Mouse (Mus musculus) layer of hippocampus, adult 8-10 months (tissue): ENCODE measurements at regions not wholly inside any gene's neighbourhood (a gene's known extent, or its start where the extent isn't known, plus 50 kb on each side); places are given as distances from the start of the nearest gene placed in this dataset.

Experiments
- DNase-seq, 2 experiments: peaks; one replicate each; pipeline ENCODE4 v3.0.0; 2022; ENCODE audit warnings: low spot score in 2 of 2

DNA sequence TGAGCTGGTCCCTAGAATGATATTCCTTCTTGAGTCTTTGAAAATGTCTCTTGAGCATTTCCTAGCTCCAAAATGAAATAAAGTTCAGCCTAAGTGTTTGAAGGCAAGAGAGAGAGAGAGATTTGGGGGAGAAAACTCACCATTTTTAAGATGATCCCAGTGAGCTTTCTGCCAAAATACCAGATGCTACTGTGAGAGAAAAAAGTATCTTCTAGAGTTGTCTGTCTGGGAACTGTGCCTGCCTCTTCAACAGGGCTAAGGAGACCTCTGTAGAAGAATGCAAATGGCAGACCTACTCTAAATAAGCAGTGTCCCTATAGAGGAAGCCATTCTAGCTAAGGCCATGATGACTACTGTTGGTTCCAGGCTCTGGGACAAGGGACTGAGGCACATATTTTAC is 285.6 kb upstream of the Prickle1 start:
- DNase-seq: no peak

DNA sequence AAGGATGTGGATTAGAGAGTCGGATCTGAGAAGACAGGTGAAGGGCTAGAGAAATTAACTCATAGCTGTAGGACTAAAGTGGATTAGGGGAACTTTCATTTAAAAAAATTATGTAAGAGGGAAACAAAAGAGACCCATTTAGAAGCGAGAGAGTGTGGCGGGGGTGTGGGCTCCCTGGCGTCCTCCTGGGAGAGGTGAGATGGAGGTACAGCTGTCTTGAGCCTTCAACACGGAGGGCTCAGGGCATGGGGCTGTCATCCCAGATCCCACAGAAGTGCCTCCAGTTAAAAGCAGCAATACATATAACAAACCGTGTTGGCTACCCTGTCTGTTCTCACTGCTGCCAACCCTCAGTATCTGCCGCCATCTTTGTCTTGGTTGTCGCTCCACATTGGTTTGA is 284.6 kb upstream of the Prickle1 start:
- DNase-seq: no peak

DNA sequence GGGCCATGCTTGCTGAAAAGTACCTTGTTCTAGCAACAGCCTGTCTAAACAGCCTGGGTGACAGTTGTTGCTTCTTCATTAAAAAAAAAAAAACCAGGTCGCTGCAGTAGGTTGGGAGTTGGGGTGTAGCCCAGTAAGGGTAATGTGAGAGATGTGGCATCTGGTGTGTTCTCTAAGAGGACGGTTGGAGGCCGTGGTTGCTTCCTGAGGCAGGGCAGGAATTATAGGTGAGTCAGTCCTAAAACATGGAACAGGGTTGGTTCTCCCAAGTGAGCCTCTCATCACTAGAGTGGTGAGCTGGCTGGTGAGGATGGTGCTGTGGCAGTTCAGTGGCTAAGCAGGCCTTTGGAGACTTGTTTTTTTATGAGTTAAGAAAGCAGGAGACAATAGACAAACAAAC is 283.3 kb upstream of the Prickle1 start:
- DNase-seq: peak; percentile 25 to 37

DNA sequence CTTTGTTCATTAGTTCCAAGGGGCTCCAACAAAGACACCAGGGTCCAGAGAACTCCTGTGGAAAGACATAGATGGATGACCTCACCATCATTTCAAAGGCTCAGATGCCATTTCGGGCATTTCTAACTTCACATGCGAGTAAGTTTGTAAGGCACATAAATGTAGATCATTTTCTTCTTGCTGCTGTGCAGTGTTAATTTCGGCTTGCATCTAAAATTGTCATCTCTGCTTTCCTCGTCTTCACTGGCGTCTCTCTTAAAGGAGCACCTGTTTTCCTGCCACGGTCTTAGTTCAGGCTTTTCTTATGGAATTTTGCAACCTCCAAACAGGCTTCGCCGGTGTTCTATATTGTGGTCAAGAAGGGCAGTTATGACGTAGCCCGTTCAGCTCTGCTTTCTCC is 280.6 kb upstream of the Prickle1 start:
- DNase-seq: no peak

DNA sequence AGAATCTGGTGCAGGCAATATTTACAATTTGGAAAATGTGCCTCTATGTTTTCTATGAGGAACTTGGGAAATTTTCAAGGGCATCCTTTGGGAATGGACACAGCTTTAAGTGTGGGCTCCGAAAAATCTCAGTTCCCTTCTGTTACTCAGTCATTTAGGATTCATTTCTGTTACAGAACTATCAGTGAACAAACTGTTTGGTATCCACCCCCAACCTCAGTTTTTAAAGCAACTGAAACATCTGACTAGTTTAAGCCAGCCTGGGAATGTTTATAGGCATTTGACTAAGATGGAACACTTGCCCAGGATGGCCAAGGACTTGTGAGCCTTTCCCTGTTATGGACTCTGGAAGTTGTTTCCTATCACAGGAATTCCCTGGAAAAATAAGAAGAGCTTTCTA is 280.0 kb upstream of the Prickle1 start:
- DNase-seq: no peak

DNA sequence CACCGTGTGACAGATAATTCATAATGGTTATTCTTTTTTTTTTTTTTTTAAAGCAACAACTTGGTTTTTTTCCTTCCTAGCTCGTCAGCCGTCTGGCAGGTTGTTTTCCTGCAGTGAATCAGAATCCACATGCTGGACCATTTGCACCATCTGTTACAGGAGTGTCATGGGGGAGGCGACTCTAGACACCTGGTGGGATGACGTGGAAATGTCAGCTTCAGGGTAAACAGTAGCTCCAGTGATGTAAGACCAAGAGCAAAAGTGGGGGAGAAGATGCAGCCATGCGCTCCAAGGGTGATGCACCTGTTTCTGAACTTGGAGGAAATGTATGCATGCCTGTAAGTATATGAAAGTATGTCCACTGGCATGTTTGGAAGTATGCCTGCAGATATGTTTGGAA is 278.5 kb upstream of the Prickle1 start:
- peak; percentile 78 to 79 for DNase-seq

DNA sequence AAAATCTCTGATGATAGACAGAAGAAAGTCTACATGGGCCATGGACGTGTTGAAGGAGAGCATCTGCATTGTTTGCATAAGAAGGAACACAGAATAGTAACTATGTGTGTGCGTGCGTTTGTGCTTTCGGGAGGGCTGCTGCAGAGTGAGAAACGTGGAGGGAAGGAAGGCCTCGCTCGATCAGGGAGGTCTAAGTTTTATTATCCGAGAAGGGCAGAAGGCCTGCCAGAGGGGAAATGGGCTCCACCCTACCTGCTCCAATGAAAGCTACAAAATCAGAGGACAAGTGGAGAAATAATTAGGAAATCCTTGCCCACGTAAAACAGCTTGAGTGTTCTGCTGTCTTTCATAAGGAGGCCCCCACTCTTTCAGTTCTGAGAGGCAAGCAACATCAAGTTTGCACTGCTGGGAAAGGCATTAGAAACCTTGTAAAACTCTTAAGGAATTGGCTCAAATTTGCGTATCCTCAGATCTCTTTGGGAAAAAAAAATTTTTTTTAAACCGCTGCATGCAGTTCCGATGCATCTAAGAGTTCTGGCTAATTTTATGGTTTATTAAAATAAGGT is 261.7 kb upstream of the Prickle1 start:
- no peak for DNase-seq

DNA sequence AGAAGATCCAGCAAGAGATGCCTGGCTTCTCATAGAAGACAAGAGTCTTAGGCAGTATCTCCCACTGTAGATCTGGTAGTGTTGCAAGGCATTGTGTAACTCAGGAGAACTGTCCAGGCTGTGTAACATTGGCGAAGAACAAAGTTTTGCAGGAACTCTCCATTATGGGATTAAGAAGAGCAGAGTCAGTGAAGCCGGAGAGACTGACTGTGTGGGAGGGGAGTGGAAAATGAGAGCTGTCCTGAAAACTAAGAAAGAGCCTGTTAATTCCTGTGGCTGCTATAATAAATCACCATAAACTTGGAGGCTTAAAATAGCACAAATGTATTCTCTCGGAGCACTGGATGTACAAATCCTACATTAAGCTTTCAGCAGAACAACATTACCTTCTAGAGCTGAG is 257.5 kb upstream of the Prickle1 start:
- no peak for DNase-seq

DNA sequence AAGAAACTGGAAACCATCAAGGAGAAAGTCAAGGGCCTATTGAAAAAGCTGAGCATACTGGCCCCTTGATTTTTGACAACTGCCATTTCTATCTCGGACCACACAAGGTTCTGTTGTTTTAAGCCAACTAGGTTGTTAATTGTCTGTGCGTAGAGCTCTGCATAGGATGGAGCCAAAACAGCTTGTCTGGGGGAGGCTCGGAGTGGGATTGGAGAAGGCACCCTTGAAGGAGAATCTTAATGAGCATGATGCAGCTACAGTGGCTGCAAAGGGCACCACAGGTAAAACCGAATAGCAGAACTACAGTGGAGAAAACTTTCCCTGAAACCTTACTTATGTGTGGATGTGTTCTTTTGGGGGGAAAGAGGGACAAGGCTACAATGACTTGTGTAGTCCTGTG is 256.4 kb upstream of the Prickle1 start:
- DNase-seq: no peak

DNA sequence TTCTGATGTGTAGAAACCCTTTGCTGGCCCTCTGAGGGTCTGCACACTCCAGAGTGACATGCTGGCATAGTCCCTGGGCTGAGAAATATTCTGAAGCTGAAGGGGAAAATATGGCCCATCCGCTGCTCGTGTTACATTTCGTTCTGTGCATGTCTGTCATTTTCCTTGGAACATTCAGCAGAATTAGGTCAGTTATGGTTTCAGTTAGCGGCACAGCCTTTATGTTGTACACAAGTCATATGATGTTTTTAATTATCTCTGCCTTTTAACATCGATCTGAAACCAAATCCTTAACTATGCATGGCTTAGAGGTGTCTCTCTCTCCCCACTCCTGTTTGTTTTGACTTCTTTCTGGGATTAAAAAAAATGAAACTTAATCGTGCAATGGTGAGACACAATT is 254.7 kb upstream of the Prickle1 start:
- DNase-seq: no peak

DNA sequence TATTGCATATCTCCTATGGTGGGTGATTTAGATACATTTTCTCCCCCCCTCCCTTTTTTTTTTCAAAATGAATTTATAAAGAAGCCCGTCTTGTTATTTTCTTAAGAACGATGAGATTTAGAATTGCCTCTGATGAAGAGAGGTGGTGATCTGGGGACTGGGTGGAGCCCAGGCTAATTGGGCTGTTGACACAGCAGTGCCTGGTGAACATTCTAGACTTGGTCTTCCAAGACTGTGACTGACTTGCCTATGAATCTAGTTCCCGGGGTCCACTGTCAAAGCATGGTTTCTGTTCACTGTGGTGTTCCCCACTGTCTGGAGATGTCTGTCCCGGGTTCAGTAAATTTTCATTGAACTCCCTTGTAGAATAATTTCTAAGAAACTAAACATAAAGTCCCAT is 253.1 kb upstream of the Prickle1 start:
- no peak for DNase-seq

DNA sequence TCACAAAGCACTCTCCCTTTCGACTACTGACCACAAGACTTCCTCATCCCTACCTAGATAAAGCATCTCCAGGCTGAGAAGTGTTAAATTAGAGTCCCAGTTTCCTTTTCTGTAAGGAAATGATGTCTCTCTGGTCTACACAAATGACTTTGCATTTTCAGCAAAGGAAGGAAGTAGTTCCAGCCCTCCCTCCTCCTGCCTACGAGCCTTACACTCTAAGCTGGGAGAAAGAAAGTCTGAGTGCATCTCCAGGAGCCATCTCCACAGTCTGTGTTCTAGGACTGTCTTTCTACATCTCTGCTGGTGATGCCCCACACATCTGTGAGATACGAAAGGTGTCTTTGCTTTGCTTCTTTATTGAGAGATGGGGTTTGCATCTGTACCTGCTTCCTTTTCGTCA is 251.1 kb upstream of the Prickle1 start:
- no peak for DNase-seq

DNA sequence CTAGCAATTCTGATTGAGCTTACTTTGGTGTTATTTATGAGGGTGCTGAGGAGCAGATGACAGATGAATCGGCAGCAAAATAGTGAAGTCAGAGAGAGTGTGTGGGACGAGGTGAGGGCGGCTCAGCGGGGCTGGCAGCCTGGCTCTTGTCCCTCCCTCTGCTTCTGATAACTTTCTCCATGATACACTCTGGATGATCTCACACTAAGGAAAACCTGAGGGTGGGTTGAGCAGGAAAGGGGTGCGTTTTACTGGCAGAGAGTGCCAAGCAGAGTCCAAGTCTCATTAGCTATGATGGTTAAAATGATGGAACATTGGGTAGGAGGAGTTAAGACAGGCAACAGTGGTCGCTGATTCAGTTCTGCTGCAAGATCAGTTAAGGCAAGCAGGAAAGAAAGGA is 250.1 kb upstream of the Prickle1 start:
- peak; percentile 73 to 77 for DNase-seq

DNA sequence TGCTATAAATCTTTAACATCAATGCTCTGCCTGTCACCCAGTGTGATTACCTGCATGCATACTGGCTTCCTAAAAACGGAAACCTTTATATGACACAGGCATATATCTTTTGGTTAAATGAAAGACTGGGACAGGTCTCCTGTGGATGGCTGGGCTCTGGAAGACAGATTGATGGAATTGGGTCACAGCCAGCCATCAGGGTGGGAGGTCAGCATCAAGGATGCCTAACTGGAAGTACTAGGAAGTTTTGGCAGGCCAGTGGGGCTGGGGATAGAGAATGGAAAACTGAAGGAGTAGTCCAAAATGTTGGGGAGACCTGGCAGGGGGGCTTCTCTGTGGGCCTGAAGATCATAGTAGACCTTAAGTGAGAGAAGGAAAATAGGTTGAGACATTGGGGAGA is 237.3 kb upstream of the Prickle1 start:
- no peak for DNase-seq

DNA sequence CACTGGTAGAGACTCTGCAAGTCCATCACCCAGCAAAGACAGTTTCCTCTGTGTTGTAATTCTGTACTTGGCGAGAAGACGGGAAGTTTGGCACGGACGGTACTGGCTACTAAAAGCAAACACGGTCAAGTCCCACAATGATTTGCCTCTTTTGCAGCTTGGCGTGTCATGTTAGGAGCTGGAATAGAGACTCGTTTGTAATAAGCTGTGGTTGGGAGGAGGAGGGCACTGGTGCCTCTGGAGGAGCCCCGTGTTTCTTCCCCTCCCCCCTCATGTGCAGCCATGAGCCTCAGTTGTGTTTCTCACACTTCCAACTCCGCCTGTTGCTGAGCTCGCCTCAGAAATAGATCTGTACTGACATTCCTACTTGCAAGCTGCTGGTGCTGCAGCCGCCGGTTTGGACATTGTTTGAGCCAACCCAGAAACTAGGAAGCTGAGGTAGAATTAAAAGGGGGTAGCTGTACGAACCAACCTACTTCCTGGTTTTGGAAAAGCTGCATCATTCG is 236.8 kb upstream of the Prickle1 start:
- DNase-seq: peak; percentile 54 to 60

DNA sequence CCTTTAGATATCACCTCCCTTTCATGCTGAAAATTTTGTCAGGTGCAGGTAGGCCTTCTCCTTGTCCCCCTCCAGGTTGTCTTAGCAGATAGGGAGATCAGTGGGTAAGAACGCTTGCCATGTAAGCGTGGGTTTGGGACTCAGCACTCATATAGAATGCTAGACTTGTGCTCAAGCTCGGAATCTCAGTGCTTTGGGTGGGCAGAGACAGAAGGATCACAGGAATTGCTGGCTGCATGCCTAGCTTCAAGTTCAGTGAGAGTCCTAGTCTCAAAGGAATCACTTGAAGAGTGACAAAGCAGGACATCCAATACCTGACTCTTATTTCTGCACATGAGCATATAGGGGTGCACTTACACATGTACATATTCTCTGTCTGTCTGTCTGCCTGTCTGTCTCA is 235.5 kb upstream of the Prickle1 start:
- peak in 1 of 2 experiments; percentile 39 for DNase-seq

DNA sequence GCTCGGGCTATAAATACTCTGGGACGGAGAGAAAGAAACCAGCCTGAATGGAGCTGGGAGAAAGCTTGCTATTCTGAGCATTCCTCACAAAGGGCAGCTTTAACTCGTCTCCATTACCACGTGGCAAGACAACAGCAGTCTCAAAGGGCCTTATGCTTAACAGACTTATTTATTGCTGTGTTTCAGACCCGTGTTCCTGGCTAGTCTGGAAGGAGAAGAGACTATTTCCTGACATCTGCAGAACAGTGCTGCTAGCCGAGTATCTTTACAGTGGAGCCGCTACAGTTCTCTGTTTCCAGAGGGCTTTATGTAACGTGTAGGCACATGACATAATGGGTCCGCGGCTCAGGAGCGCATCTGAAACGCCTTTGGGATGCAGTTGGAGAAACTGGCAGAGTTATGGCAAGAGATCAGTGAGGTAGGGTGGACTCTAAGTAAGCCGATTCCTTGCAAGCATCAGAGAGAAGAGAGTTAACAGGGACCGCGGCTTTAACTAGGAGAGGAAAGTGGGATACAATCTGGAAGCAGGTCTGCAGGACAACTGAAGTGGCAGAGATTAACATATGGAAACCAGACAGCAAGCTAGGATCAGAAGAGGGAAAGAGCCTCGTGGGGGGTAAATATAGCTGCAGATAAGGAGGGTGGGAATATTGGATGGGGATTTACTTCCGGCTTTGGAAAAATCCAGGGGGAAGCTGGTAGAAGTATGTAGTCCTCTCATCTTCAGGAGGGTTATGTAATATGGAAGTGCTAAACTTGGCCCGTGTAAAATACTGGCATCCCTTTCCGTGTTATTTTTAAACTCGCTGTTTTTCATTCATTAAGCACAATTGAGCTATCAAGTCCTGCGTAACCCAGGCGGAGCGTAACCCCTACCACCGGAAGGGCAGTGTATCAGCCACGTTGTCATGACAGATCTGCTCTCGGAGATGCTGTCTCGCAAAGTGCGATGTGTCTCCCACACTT is 229.3 kb upstream of the Prickle1 start:
- peak; percentile 47 to 62 for DNase-seq

DNA sequence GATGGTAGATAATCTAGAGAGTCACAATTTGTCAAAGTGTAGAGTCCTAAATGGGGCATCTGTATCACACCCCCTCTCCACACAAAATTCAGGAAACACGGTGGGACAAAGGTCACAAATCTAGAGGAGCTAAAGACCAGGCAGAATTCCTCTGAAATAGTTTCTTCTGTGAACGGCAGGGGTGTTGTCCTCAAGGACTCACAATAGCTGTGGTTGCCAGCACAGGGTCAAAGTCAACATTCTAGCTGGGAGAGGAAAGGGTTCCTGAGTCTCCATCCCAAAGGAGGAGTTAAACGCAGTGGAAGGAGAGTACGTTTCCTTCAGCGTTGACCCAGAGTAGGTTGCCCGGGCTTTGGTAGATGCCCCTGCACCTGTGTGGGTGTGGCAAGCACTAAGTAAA is 225.5 kb upstream of the Prickle1 start:
- no peak for DNase-seq

DNA sequence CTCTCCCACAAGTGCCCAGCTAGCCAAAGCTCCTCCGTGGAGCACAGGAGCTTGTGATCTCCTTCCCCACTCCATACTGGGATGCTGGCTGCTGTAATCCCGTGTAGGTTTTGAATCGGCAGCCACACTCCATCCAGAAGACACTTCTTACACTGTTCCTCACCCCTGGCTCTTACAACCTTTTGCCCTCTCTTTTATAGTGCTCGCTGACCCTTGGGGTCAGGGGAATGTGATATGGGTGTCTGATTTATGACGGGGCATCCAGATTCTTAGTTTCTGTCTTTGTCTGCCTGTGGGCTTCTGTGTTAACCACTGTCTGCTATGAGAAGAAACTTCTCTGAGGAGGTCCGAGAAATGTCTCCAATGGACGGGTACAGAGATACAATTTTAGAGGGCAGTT is 216.3 kb upstream of the Prickle1 start:
- DNase-seq: no peak

DNA sequence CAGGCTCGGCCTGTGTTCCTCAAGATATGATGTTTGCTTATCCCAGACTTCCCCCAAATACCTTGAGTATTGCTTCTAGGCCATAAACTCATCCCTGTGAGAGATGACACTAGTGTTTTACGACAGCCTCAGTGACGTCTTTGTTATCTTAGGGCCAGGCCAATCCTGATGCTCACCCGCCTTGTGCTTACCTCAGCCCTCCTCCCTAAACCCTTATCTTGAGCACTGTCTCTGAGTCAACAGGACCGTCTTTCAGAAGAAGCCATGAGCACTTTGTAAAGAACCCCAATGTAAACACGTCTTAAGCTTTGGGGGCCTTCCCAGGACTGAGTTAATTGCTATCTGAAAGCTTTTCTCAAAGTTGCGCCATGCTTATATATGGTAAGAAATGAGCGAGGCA is 212.3 kb upstream of the Prickle1 start:
- no peak for DNase-seq

DNA sequence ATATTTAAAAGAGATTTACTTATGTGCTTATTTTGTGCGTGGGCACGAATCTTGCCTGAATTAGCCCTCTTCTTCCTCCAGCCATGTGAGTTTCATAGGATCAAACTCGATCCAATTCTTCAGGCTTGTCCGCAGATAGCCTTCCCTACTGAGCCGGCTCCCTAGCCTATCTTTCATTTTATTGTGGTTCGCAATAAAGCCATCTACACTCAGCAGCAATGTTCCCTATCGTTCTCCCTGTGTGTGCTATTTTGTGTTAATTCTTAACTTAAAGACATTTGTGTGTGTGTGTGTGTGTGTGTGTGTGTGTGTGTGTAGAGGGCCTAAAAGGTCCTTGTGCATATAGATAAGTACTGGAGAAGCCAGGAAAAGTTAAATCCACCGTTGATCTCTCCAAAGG is 211.8 kb upstream of the Prickle1 start:
- DNase-seq: no peak

DNA sequence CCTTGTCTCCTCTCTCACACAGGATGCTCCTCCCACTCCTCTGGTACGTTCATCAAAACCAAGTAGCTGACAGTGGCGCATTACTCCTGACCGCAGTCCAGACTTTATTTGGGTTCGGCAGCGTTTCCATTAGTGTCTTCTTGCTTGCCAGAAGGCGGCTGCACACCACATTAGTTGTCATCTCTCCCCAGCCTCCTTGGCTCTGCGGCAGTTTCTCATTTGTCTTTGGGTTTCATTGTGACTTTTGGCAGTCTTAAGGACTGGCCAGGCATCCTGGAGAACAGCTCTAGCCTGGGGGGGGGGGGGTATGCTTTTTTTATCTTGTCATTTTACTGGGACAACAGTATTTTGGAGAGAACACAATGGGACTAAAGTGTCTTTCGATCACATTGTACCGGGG is 209.0 kb upstream of the Prickle1 start:
- no peak for DNase-seq

DNA sequence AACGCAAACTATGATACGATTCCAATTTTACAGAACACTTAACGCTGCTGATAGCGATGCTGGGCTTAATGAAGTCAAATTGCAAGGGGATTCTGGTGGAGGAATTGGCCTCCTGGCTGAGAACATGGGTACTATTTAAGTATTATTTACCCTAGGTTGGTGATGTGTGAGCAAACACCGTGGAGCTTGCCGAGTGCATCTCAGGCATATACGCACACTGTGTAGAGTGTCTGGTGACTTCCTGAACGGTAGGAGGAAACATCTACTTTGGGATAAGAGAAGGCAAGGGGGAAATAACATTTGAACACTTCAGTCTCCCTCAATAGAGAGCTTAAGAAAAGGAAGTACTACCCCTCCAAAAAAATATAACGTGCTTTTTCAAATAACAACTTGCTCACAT is 194.8 kb upstream of the Prickle1 start:
- no peak for DNase-seq
